Mouse (Mus musculus): ENCODE results near the gene Hbb-bh2.
"Not testable (repeated sequence)": the region's sequence is repeated elsewhere in the genome, so short reads cannot be mapped to it uniquely, and the experiment has no call there.

Gene Hbb-bh2

GRCm38 (mm10) chr7:103840268-103840667 lies at the start of gene Hbb-bh2:
Gene Hbb-bh2, minus strand, starts transcription at chr7:103840520.
- DNase-seq (ENCODE audit: low spot score in 2 of 2): no peak

GRCm38 (mm10) chr7:103886152-103886551 lies 45.8 kb upstream of the Hbb-bh2 start, which contains the start of gene Olfr66:
Gene Olfr66, minus strand, starts transcription at chr7:103886252.
- no peak for DNase-seq (ENCODE audit: low spot score in 2 of 2)

- DNase-seq (ENCODE audit: low spot score in 2 of 2): no peak
These were observed 36.8 kb upstream of the Hbb-bh2 start for GRCm38 (mm10) chr7:103877093-103877492.

GRCm38 (mm10) chr7:103874451-103874850 lies 34.1 kb upstream of the Hbb-bh2 start:
- no peak for DNase-seq (ENCODE audit: low spot score in 2 of 2)

DNA sequence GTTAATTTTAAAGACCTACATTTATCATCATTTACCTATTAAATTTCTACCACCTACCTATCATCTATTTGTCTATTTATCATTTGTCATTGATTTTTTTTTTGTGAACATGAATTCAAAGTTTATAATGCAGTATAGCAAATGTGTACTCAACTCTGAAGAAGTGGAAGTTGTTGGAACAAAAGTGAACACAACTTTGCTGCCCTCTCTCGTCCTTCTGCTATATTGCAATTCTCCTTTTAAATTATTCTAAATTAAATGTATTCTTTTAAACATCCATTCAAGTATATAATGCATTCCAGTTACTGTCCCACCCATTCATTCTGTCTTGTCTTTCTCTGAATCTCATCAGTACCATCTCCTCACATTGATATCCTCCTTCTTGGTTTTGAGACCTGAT lies 32.7 kb upstream of the Hbb-bh2 start:
- no peak for DNase-seq (ENCODE audit: low spot score in 2 of 2)

GRCm38 (mm10) chr7:103870667-103871066 lies 30.3 kb upstream of the Hbb-bh2 start:
- DNase-seq (ENCODE audit: low spot score in 2 of 2): no peak

- DNase-seq (ENCODE audit: low spot score in 2 of 2): no peak
These were observed 25.4 kb upstream of the Hbb-bh2 start for GRCm38 (mm10) chr7:103865716-103866115.

DNA sequence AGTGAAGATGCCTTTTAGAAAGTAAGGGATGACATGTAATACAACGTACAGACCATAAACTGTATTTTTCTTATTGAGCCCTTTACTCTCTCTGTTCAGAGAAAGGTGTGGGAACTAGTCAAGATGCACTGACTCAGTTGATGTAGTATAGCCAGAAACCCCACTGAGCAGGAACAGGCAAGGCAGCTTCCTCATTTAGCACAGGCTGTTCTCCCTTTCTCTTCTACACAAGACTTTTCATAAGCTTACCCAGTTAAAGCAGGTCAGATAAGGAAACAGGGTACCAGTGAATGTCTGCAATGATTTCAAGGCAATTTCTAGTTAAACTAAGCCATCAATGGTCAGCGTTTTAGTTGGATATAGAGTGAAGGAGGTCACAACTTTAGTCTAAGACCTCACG lies 21.2 kb upstream of the Hbb-bh2 start:
- DNase-seq (ENCODE audit: low spot score in 2 of 2): no peak

GRCm38 (mm10) chr7:103860855-103861254 lies 20.5 kb upstream of the Hbb-bh2 start:
- peak; percentile 4 to 15 for DNase-seq (ENCODE audit: low spot score in 2 of 2)

DNA sequence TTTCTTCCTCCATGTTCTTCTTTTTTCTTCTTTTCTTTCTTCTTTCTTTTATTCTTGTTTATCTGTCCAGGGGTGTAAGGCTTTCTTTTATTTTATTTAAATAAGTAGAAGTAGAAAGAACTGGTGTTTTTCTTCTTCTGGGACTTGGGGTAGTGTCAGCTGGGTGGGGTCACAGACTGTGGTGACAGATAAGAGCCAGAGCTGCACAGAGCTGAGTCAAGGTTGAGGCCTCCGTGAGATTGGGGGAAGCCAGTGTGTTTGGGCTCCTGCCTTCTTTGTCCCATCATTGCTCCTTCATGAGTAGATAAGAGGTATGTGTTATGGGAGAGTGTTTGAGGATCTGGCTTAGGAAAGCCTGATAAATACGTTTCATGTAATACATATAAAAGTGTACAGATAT lies 18.8 kb upstream of the Hbb-bh2 start:
- DNase-seq (ENCODE audit: low spot score in 2 of 2): no peak

GRCm38 (mm10) chr7:103854669-103855068 lies 14.3 kb upstream of the Hbb-bh2 start:
- DNase-seq (ENCODE audit: low spot score in 2 of 2): no peak

DNA sequence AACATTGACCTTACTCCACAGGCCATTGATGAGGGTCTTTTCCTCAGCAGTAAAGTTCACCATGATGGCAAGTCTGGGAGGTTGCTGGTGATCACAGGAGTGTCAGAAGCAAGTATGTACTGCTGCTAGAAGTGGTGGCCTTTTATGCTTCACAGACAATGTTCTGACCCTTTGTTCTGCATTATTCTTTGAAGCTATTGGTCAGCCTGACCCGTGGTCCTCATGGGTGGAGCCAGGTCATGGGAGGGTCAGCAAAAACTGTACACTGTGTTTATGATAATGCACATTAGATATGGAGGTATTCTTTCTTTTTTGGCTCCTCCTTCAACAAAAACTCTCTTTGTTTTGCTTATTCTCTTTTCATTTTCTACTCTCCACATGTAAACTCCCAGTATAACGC lies 12.8 kb upstream of the Hbb-bh2 start, which contains the start of gene Hbb-y:
Hbb-y (minus strand) TSS at position 127 of the 400 bp plus-strand sequence.
- no peak for DNase-seq (ENCODE audit: low spot score in 2 of 2)

DNA sequence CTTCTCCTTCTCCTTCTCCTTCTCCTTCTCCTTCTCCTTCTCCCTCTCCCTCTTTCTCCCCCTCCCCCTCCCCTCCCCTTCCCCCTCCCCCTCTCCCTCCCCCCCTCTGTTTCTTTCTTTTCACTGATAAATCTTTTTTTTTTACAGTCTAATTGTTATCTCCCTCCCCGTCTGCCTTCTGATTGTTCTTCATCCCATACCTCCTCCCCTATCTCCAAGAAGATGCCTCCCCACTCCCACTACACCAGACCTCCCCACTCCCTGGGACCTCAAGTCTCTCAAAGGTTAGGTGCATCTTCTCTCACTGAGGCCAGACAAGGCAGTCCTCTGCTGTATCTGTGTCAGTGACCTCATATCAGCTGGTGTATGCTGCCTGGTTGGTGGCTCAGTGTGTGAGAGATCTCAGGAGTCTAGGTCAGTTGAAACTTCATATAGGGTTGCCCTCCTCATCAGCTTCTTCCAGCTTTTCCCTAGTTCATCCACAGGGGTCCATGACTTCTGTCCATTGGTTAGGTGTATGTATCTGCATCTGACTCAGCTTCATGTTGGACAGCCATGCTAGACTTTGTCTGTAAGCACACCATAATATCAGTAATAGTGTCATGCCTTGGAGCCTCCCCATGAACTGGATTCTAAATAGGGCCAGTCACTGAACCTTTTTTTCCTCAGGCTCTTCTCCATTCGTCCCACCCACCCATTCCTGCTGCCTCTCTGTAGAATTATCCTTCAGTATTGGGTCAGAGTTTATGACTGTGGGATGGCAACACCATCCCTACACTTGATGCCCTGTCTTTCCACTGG lies 4.4 kb upstream of the Hbb-bh2 start:
- no peak for DNase-seq (ENCODE audit: low spot score in 2 of 2)

- no peak for DNase-seq (ENCODE audit: low spot score in 2 of 2)
These were observed 2.7 kb upstream of the Hbb-bh2 start, which contains the start of gene Hbb-bh1 for GRCm38 (mm10) chr7:103843034-103843433. Gene Hbb-bh1, minus strand, starts transcription at chr7:103843164.

- no peak for DNase-seq (ENCODE audit: low spot score in 2 of 2)
These were observed 12.5 kb downstream of the Hbb-bh2 start, which contains the start of gene Hbb-bs for GRCm38 (mm10) chr7:103827808-103828207. Gene Hbb-bs, minus strand, starts transcription at chr7:103828096.

DNA sequence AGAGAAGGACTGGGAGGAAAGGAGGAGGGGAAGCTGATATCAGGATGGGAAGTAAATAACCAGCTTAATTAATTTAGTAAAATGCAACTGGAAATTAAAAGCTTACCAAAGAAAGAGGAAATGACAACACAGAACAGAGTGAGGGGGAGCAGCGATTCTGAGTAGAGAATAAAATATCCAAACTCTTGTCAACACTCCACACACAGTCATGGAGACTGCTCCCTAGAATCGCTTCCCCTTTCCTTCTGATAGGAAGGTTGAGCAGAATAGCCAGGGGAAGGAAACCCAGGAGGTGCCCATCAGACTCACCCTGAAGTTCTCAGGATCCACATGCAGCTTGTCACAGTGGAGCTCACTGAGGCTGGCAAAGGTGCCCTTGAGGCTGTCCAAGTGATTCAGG lies 13.2 kb downstream of the Hbb-bh2 start:
- not testable (repeated sequence) for DNase-seq (ENCODE audit: low spot score in 2 of 2)

- no peak for DNase-seq (ENCODE audit: low spot score in 2 of 2)
These were observed 13.9 kb downstream of the Hbb-bh2 start for GRCm38 (mm10) chr7:103826255-103826887.

DNA sequence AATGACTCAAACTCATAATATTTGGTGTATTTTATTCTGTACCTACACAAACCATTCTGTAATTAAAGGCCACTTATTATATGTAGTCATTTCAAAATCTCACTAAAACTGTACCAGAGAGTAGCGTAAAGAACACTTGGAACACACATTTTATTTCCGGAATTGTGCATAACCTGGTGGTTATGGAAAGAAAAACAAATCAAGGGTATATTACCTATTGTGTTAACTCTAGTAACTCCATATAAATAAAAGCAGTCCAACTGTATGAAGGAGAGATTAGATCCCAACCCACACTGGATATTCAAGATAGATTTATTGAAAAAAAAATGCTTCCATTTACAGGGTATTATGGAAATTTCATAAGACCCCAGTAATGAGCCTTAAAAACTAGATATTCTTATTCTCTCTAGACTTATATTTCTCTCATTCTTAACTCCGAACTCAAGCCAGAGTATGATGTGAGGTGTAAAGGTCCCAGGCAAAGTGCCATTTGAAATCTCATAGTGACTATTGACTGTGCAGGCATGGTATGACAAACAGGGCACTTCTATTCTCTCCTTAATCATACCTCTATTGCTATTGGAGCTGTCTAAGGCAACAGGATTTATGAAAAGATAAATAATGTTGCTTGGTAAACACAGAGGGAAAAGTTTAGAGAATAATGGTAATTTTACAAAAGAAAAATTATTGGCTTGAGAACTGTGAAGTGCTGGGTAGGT lies 14.6 kb downstream of the Hbb-bh2 start:
- no peak for DNase-seq (ENCODE audit: low spot score in 2 of 2)

DNA sequence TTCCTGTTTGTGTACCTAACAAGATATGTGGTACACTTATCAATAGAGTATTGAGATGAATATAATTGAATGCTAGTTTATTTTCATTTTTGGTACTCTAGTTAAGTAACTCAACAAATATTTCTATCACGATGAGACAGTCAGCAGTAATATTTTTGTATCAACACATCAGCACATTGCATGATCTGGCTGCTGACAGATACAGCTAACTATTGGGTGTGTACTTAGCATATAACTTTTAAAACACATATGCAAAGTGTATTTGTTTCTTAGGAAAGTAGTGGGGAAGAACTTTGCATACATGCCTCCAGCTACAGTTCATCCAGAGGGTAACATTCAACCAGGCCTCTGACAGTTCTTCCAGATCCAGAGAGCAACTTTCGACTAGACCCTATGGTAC lies 15.7 kb downstream of the Hbb-bh2 start:
- no peak for DNase-seq (ENCODE audit: low spot score in 2 of 2)

DNA sequence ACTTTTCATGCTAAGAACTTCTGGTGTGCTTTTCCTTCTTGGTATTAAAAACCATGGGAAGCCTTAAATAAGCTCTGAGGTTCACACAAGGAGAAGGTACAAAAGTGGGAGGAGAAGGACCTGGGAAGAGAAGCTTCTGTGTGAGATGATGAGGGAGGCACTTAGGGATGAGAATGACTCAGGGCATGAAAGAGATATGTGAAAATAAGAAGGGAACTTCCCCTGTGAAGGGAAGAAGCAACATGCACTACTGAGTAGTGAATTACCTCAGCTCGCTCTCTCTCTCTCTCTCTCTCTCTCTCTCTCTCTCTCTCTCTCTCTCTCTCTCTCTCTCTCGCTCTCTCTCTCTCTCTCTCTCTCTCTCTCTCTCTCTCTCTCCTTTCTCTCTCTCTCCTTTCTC lies 25.2 kb downstream of the Hbb-bh2 start:
- DNase-seq (ENCODE audit: low spot score in 2 of 2): not testable (repeated sequence)

- DNase-seq (ENCODE audit: low spot score in 2 of 2): no peak
These were observed 26.6 kb downstream of the Hbb-bh2 start, which contains the start of gene Hbb-bt for GRCm38 (mm10) chr7:103813766-103814165. Gene Hbb-bt, minus strand, starts transcription at chr7:103813996.

- not testable (repeated sequence) for DNase-seq (ENCODE audit: low spot score in 2 of 2)
These were observed 27.2 kb downstream of the Hbb-bh2 start for GRCm38 (mm10) chr7:103813152-103813551.

Data from urinary bladder, postnatal 36 days (tissue).